Mouse (Mus musculus) olfactory bulb, adult 2 months (tissue): Measurements from ENCODE around the gene Mindy4b-ps.

ENCODE experiments used
- CTCF ChIP-seq: fragments of 200-500 bp; IDR thresholded peaks from 2 replicates; pipeline ENCODE4 v1.5.1; 2012; ENCODE audit warnings: low read depth, mild to moderate bottlenecking, low read length, moderate library complexity; ENCODE audit not compliant: insufficient read depth
- POLR2A ChIP-seq: fragments of 200-500 bp; IDR thresholded peaks from 2 replicates; pipeline ENCODE4 v1.6.1; 2012; ENCODE audit warnings: mild to moderate bottlenecking, low read depth, low read length, moderate library complexity; ENCODE audit not compliant: insufficient read depth

DNA sequence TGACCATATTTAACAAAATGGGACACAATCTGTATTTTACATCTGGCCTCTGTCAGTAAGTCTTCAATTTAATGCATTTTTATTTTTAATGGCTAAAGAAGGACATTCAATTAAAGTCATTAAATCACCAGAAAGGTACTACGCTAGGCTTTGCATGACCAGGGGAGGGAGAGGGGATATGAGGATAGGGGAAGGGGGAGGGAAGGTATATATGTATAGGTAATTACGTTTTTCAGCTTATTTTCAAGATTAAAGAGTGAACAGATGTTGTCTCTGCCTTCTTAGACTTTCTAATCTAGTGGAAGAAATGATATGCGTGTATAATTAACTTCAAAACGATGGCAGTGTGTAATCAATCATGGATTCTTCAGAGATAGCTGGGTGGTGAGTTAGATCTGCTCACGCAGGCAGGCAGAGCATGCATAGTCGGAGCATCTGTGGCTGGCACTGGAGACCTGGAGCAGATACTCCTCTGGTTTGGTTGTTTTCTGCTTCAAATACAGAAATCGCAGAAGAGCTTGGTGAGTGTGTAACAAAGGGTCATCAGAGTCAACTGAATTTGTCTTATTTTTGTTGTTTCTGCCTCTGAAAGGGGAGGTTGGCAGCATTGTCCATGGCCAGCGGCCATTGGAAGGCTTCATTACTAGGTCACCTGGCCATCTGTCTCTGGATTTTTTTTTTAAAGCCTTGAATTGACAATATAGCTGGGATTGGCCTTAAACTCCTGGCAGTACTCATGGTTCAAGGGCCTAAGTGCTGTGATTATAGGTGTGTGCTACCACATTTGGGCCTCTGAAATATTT lies 70.1 kb downstream of the Mindy4b-ps start:
- no peak for TF ChIP-seq POLR2A
- no peak for TF ChIP-seq CTCF
